Mouse (Mus musculus): Measurements from ENCODE around the gene Ms4a13.

- TF ChIP-seq CTCF (IDR thresholded peaks at IDR 0.05; ENCODE audit: insufficient read depth, low read length) = no peak
- no peak for TF ChIP-seq POLR2A (IDR thresholded peaks at IDR 0.05; ENCODE audit: borderline replicate concordance, extremely low read depth, low read depth, low read length)
These were observed 4.0 kb downstream of the Ms4a13 start for GRCm38 (mm10) chr19:11192552-11192951.
